29 mouse cellular contexts compared by ENCODE assay signal in genomic region chr9:111817461-111817860, GRCm38 (mm10).
DNase-seq lines count a peak whose midpoint lies in the region; ATAC-seq and TF ChIP-seq lines count a peak whose summit lies in the region.
"Had no signal": no experiment of that assay in that cellular context is flagged by ENCODE, and none has a peak within 500 bp of the region (broad histone marks: within the 10 kb centered on the region; RNA-seq: fewer than 3 reads in every experiment).

No protein-coding gene starts in this region.

- H3K9me3 ChIP-seq in hindbrain, embryonic 10.5 days: no peaks in the 10 kb centered on the region
- H3K9me3 ChIP-seq: hindbrain, embryonic 13.5 days; limb, embryonic 12.5 days; liver, embryonic 13.5 days; neural tube, embryonic 12.5 days; stomach, embryonic 15.5 days had no signal

- ATAC-seq in Patski: no peak
- ATAC-seq: forebrain, embryonic 14.5 days; midbrain, embryonic 16.5 days had no signal

- TF ChIP-seq CTCF in gastrocnemius, adult 2 months (IDR thresholded peaks at IDR 0.05): peak; percentile 3; the same call in 1 of the 2 replicates
- peak; percentile 43 for TF ChIP-seq CTCF in layer of hippocampus, adult 2 months (conservative IDR thresholded peaks at IDR 0.05)
- TF ChIP-seq CTCF in Patski (IDR thresholded peaks at IDR 0.05): peak; percentile 52

- intact Hi-C loops in gastrocnemius, adult 2 months (cut with DNase I): no loop called here

- CTCF ChIA-PET in Patski (lab: Charles Lee): no interaction called here

- no peaks in the 10 kb centered on the region for H3K36me3 ChIP-seq in hindbrain, embryonic 10.5 days
- H3K36me3 ChIP-seq: hindbrain, embryonic 13.5 days; limb, embryonic 12.5 days; liver, embryonic 13.5 days; neural tube, embryonic 12.5 days; stomach, embryonic 15.5 days had no signal

- POLR2A ChIA-PET in Patski (lab: Charles Lee): interaction anchor here (0.6 kb wide), 1 partner anchor 445 kb away, joined by 3 read pairs; no protein-coding TSS in a partner anchor

- peaks cover 3% of the 10 kb centered on the region for H3K27me3 ChIP-seq in Patski
- H3K27me3 ChIP-seq in hindbrain, embryonic 10.5 days (ENCODE audit: insufficient read depth, poor library complexity, severe bottlenecking): no peaks in the 10 kb centered on the region
- H3K27me3 ChIP-seq: hindbrain, embryonic 13.5 days; limb, embryonic 12.5 days; liver, embryonic 13.5 days; neural tube, embryonic 12.5 days; stomach, embryonic 15.5 days had no signal

- no peaks in the 10 kb centered on the region for H3K4me1 ChIP-seq in hindbrain, embryonic 10.5 days (replicated peaks)
- H3K4me1 ChIP-seq: hindbrain, embryonic 13.5 days; limb, embryonic 12.5 days; liver, embryonic 13.5 days; neural tube, embryonic 12.5 days; stomach, embryonic 15.5 days had no signal

- 75% methylated on average over 4 of the region's 4 CpGs for WGBS in hindbrain, embryonic 10.5 days

- in situ Hi-C loops in Patski (cut with MboI; ENCODE audit: low pct_unique_long_range_greater_than_20kb): no loop called here

- H3K27ac ChIP-seq in gastrocnemius, adult 2 months: no peak overlapping the region
- H3K27ac ChIP-seq in layer of hippocampus, adult 2 months: no peak overlapping the region
- H3K27ac ChIP-seq in hindbrain, embryonic 10.5 days: no peak overlapping the region
- H3K27ac ChIP-seq: hindbrain, embryonic 13.5 days; limb, embryonic 12.5 days; liver, embryonic 13.5 days; neural tube, embryonic 12.5 days; stomach, embryonic 15.5 days had no signal

- no peak for DNase-seq in gastrocnemius, adult 2 months
- no peak for DNase-seq in gastrocnemius, postnatal 10 days
- DNase-seq in layer of hippocampus, adult 2 months (ENCODE audit: low spot score in 2 of 2): no peak
- DNase-seq in layer of hippocampus, adult 8-10 months (ENCODE audit: low spot score in 2 of 2): no peak
- DNase-seq in 416B (ENCODE audit: low read depth): peak; percentile 2
- DNase-seq in Patski (ENCODE audit: low read depth, low spot score): no peak
- no peak for DNase-seq in hindbrain, embryonic 10.5 days (ENCODE audit: low spot score)
- no peak for DNase-seq in testis, postnatal 14 days (ENCODE audit: low spot score)
- DNase-seq: adrenal gland, postnatal 14 days; cerebellum, adult 11 months; cerebellum, adult 9-10 months; cerebellum, postnatal 36 days; gastrocnemius, postnatal 14 days; heart, postnatal 36 days; kidney, adult 11 months; liver, embryonic 13.5 days; lung, adult 2 months; lung, postnatal 14 days; retina, postnatal 1 day; right cerebral cortex, postnatal 14 days; thymus, adult 18-20 months; thymus, postnatal 36 days had no signal

- H3K4me3 ChIP-seq in gastrocnemius, adult 2 months: no peak overlapping the region
- H3K4me3 ChIP-seq in layer of hippocampus, adult 2 months: no peak overlapping the region
- H3K4me3 ChIP-seq in hindbrain, embryonic 10.5 days: no peak overlapping the region
- H3K4me3 ChIP-seq: hindbrain, embryonic 13.5 days; limb, embryonic 12.5 days; liver, embryonic 13.5 days; myocyte; neural tube, embryonic 12.5 days; stomach, embryonic 15.5 days had no signal
